Mouse (Mus musculus): ENCODE results near the gene Gm49339. TPM values are rescaled to one million over a fixed set of nuclear protein-coding genes. Genes with fewer than 3 reads are reported as not detected.

The Gm49339 gene
- polyA plus RNA-seq, 1 experiment from 2014 or later: 0.29 TPM

GRCm38 (mm10) chr10:51526633-51527032 is 46.2 kb downstream of the Gm49339 start:
- no peaks in the 10 kb centered on the region for H3K36me3 ChIP-seq
- H3K9me3 ChIP-seq: no peaks in the 10 kb centered on the region
- H3K4me2 ChIP-seq: no peak overlapping the region
- no peak overlapping the region for H3K27ac ChIP-seq
- 79% methylated on average over 4 of the region's 4 CpGs for WGBS
- no peak overlapping the region for H3K4me3 ChIP-seq
- no peaks in the 10 kb centered on the region for H3K4me1 ChIP-seq
- no peaks in the 10 kb centered on the region for H3K27me3 ChIP-seq
- H3K9ac ChIP-seq: no peak overlapping the region
- no peak for ATAC-seq (ENCODE audit: insufficient number of reproducible peaks, low FRiP score, low TSS enrichment, low read depth)

- Histone ChIP-seq H3K27ac (no peak overlapping the region), H3K9ac (no peak overlapping the region), H3K36me3 (no peaks in the 10 kb centered on the region), H3K4me1 (no peaks in the 10 kb centered on the region), H3K9me3 (no peaks in the 10 kb centered on the region), H3K4me3 (no peak overlapping the region), H3K27me3 (no peaks in the 10 kb centered on the region), H3K4me2 (no peak overlapping the region)
- WGBS: 70% methylated on average over 8 of the region's 8 CpGs
- no peak for ATAC-seq (ENCODE audit: insufficient number of reproducible peaks, low FRiP score, low TSS enrichment, low read depth)
Observed at GRCm38 (mm10) chr10:51528840-51529434, 48.5 kb downstream of the Gm49339 start.

GRCm38 (mm10) chr10:51529497-51529896 is 49.1 kb downstream of the Gm49339 start:
- Histone ChIP-seq H3K27ac (no peak overlapping the region), H3K9ac (no peak overlapping the region), H3K4me3 (no peak overlapping the region), H3K9me3 (no peaks in the 10 kb centered on the region), H3K27me3 (no peaks in the 10 kb centered on the region), H3K4me2 (no peak overlapping the region), H3K36me3 (no peaks in the 10 kb centered on the region), H3K4me1 (no peaks in the 10 kb centered on the region)
- no peak for ATAC-seq (ENCODE audit: insufficient number of reproducible peaks, low FRiP score, low TSS enrichment, low read depth)
- 78% methylated on average over 3 of the region's 3 CpGs for WGBS

GRCm38 (mm10) chr10:51530813-51531212 is 50.4 kb downstream of the Gm49339 start:
- Histone ChIP-seq H3K36me3 (no peaks in the 10 kb centered on the region), H3K27me3 (no peaks in the 10 kb centered on the region), H3K4me2 (no peak overlapping the region), H3K4me1 (no peaks in the 10 kb centered on the region), H3K4me3 (no peak overlapping the region), H3K9ac (no peak overlapping the region), H3K9me3 (no peaks in the 10 kb centered on the region), H3K27ac (no peak overlapping the region)
- 92% methylated on average over 7 of the region's 7 CpGs for WGBS
- no peak for ATAC-seq (ENCODE audit: insufficient number of reproducible peaks, low FRiP score, low TSS enrichment, low read depth)

Other genes starting within 250 kb of the Gm49339 start
- 3.1 and 3.4 TPM in 2 replicates for gene Lilr4b, start within 50 bp of the Gm49339 start, polyA plus RNA-seq (2015; fragmentation: Nextera tagmentation; extraction: Ambion mirVana)
- 5.7 and 6.4 TPM in 2 replicates for gene Lilrb4a, start 10.3 kb downstream of the Gm49339 start, polyA plus RNA-seq (2015; fragmentation: Nextera tagmentation; extraction: Ambion mirVana)
- 0.68 and 0.97 TPM in 2 replicates for gene Fam162b, start 109.9 kb downstream of the Gm49339 start, polyA plus RNA-seq (2015; fragmentation: Nextera tagmentation; extraction: Ambion mirVana)
- gene Gprc6a, start 150.8 kb downstream of the Gm49339 start, polyA plus RNA-seq (2015; fragmentation: Nextera tagmentation; extraction: Ambion mirVana): 0.05 TPM in 1 of 2 replicates, not detected in the other
- not detected in 2 replicates for gene Rfx6, start 197.1 kb downstream of the Gm49339 start, polyA plus RNA-seq (2015; fragmentation: Nextera tagmentation; extraction: Ambion mirVana)